Mouse (Mus musculus): Measurements from ENCODE around the gene Fzd7.
"Not testable (repeated sequence)": the region's sequence is repeated elsewhere in the genome, so short reads cannot be mapped to it uniquely, and the experiment has no call there.

Fzd7 gene

DNA sequence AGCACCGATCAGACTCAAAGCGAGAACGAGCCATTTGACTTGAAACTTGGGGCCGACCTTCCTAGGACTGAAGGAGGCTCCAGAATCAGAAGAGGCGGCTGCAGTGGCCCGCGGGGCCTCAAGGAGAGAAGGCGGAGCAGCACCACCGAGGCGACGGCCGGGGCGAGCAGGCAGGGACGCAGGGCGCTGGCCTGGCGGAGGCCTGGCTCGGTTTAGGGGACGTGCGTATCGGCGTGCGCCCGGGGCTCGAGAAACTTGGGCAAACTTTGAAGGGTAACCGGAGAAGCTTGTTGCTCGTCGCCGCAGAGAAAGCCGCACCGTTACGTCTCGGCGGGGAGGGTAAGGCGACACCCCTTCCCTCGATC lies at the start of gene Fzd7:
Gene Fzd7, plus strand, starts transcription at position 94 of the 365 bp plus-strand sequence.
- no peak for DNase-seq (ENCODE audit: low read depth, low spot score)

DNA sequence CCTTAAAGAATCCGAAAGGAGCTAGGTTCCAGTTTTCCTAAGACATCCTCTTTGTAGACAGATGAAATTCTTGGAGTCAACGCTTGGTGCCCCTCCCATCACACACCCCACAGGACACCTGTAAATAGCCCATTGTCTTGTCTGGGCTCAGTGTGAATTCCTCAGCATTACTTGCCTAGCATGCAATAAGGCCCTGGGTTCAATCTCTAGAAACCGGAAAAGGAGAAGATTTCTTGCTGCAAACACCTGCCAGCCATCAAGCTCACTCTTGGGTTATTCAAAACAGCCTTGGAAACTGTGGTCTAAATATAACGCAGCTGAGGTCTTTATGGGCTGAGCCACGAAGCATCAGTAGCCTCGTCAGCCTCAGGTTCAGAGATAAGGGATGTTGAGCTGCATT lies 48.9 kb upstream of the Fzd7 start:
- no peak for DNase-seq (ENCODE audit: low read depth, low spot score)

DNA sequence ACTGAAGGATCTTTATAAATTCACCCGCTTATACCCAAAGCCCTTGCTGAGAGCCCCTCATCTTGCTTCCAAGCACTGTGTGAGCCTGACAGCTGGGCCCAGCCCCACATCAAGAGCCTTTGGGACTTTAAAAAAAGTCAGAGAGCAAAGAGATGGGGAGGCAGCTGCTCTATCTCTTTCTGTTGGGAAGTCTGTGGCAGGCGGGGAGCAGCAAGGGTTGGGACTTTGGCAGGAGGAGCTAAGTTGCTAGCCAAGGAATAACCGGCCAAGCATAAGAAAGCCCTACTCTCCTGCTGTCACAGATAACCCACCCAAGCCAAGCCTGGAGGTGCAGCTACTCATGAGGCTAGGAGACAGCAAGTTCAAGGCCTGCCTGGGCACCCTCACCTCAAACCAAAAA lies 48.2 kb upstream of the Fzd7 start:
- DNase-seq (ENCODE audit: low read depth, low spot score), result no peak

DNA sequence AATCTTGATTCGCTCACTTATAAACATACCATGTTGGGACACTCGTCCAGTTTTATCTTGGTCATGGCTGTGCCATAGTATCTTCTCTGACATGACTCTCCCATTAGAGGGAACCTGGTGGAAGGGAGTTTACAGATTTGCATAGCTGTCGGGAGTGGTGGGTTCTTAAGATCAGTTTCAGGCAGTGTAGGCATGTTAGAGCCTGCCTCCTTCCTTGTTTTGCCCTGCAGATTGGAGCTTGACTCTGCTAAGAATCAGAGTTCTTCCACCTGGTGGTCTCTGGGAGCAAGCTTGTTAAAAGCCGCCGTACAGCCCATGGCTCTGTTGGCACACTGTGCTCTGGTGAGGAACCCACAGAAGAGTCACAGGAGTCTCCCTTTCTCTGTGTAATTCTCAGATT lies 47.0 kb upstream of the Fzd7 start:
- DNase-seq (ENCODE audit: low read depth, low spot score), result no peak

DNA sequence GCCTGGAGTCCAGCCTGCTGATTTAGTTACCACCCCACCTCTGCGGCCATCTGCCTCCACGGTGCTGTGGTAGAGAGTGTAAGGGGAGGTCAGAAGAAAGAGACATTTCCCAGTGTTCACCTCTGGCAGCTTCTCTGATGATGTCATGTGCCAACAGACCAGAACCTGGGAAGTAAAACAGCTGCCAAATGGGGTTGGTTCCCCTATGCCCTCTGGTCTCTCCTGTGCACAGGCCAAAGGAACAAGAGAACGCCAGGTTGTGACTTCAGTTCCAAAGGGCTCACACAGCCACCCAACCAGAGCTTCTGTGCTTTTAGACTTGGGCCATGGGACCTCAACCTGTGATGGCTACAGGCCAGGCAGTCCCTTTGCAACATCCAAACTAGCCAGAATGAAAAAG lies 45.9 kb upstream of the Fzd7 start:
- no peak for DNase-seq (ENCODE audit: low read depth, low spot score)

DNA sequence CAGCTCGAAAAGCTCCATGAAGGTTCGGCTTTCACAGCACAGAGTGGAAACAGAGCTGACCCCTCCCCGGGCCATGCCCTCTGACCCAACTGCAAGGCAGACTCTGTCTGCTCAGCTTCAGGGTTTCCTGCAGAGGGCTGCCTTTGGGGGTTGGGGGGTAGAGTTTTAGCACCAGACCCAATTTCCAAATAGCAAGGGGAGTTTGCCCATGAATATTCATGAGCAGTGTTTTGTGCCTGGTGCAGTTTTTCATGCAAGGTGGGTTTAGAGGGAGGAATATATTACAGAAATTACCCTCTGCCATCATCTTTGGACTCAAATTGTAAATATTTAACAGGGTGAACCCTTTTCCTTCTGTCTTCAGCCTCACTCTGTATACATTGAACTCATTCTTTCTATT lies 44.3 kb upstream of the Fzd7 start:
- DNase-seq (ENCODE audit: low read depth, low spot score), result peak; percentile 66

DNA sequence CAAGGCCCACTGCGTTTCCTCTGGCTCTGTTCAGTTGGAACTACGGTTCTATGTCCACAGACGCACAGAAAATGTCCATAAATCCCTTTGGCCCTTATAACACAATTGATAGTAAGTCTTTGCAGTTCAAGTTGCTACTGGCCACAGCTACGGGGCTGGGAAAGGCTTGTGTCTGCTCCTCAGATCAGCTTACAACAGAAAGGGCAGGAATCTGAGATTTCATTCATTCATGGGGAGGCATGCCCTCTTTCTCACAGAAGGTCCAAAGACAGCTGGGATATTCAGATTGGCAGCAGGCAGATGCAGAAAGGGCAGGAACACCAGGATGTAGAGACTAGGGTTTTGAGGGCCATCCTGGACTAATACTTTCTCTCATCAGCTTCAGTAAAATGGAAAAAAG lies 43.9 kb upstream of the Fzd7 start:
- DNase-seq (ENCODE audit: low read depth, low spot score), result no peak

DNA sequence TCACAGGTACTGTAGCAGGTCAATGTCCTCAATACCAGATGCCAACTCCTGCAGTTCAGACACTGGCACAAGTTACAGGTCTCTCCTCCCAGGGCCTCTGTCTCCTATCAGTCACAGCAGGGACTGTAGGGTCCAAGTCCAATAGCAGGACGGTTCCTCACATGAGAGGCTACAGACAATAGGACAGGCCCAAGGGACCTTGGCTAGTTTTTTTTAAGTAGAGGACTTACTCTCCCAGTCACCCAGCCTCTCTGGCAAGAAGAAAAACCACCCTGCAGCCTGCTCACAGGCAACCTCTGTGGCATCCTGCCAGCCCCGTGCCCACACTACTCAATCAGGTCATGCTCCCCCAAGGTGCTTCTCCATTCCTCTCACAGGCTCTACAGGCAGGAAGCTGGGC lies 43.0 kb upstream of the Fzd7 start:
- DNase-seq (ENCODE audit: low read depth, low spot score), result no peak

DNA sequence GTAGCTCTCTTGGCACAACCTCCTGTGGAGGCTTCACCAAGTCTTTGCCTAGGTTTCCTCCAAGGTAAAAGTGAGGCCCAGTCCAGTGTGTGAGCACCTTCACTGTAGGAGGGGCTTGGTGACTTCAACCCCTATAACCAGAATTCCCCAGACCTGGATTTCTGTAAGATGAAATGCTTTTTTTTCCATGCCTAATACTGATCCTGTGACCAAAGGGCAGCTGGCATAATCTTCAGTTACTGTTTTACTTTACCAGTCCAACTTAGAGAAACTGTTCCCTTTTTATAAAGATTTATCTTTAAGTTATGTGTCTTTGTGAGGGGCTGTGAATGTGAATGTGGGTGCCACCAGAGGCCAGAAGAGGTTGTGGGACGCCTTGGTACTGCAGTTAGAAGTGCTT lies 42.3 kb upstream of the Fzd7 start:
- DNase-seq (ENCODE audit: low read depth, low spot score), result no peak

DNA sequence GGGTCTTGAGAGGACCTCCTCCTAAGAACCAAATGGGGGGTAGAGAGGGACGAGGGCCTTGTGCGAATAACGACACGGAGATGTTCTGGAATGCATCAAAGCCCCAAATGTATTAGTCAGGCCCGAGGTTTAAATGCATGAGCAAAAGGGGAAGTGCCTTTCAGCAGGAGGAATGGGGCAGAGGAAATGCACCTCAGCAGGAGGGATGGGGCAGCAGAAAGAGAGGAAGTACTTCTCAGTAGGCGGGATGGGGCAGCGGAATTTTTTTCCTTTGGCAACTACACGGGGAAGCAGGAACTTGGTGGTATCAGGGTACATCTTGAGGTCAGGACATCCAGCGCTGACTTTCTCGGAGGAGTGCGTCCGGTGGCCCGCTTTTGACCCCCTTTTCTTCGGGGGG lies 39.5 kb upstream of the Fzd7 start:
- DNase-seq (ENCODE audit: low read depth, low spot score), result not testable (repeated sequence)

DNA sequence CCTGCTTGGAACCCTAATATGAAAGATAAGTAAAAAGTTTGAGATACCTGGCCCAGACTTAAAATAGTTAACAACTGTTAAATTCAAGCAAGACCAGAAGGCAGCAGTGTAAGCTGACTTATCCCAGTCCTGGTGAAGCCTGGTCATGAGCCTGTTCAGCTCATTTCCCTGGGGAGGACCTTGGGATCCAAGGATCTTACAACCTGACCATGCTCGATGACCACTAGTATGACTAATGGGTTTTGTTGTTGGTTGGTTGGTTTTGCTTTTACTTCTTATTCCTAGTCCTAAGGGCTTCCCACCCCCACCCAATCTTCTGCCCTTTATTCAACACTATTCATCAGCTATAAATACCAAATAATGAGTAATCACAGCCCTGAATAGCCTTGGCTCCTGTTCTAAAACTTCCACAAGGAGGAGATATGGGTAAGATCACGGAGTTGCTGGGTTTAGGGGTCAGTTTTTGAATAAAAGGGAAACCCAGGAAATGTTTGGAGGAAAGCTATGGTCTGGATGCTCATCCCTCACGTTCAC lies 38.0 kb upstream of the Fzd7 start:
- no peak for DNase-seq (ENCODE audit: low read depth, low spot score)

DNA sequence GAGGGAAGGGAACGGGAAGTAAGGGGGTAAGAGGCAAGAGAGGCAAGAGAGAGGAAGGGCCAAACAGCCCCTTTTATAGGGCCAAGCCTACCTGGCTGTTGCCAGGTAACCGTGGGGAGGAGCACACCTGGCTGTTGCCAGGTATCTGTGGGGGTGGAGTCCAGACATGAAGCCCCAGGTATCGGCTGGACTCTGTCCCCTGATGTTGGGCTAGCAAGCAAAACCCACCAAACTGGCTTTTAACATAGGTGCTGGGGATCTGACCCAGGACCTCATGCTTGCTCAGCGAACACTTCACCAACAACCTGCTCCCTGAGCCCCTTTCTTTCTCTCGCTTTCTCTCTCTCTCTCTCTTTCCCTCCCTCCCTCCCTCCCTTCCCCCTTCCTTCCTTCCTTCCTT lies 37.0 kb upstream of the Fzd7 start:
- no peak for DNase-seq (ENCODE audit: low read depth, low spot score)

DNA sequence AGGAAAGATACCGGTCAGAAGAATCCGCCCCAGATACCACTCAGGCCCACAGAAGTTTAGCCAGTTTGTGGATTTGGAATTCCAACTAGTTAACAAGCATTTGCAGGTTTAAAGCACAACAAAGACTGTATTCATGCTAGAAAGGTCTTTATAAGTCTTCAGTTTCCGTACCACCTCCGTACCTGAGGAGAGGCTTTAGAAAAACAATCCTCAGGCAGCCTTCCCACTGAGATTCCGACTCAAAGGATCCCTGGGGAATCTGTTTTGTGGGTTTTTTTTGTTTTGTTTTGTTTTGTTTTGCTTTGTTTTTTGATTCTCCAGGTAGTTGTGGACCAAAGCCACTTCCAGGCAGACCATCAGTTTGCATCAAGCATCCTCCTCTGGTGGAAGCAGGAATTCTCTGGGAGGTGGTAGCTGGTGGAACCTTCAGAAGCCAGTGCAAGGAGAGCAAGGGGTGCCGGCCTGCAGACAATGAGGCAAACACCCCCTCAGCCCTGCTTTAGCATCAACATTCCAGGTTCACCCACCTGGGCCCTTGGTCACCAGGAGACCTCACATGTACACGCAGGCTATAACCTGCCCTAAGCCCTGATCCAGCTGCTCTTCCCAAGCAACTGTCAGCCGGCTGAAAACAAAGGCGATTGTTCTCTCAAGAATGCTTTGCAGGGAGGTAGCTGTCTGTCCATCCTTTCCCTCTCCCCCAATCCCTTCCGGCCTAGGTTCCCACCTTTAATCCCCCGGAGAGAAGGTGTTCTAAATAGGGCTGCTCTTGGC lies 33.5 kb upstream of the Fzd7 start:
- DNase-seq (ENCODE audit: low read depth, low spot score), result no peak

DNA sequence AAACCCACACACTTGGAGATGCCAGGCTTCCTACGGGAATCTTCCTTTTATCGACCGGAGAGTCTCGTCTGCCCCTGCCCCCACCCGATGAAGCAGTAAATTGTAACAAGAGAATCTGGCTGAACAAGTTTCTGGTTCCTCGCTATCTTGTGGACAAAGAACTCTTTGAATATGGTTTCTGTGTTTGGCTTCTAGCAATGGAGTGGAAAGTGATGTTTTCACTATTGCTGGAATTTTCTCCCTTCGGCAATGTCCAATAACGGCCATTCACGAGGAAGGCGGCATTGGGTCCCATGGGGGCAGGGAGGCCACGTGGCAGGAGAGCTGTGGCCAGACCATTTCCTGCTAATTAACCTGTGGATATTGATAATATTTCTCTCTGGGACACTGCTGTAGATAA lies 32.8 kb upstream of the Fzd7 start:
- DNase-seq (ENCODE audit: low read depth, low spot score), result peak; percentile 63

DNA sequence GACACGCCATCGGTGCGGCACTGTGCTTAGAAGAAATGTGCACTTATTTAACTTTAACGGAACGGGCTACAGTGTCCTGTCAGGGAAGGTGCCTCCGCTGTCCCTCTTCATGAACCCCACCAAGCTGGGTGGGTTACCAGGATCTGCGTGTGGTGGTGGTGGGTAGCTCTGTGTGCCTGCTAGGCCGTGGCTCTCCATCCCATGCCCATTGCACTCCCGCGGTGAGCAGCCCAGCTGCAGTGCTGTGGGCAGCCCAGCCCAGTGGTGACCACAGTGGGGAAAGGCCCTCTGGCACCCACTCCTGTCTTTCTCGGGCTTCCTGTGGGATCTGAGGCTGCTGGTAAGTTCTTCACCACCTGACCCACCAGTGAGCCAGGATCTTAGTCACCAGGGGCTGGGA lies 31.3 kb upstream of the Fzd7 start:
- no peak for DNase-seq (ENCODE audit: low read depth, low spot score)

DNA sequence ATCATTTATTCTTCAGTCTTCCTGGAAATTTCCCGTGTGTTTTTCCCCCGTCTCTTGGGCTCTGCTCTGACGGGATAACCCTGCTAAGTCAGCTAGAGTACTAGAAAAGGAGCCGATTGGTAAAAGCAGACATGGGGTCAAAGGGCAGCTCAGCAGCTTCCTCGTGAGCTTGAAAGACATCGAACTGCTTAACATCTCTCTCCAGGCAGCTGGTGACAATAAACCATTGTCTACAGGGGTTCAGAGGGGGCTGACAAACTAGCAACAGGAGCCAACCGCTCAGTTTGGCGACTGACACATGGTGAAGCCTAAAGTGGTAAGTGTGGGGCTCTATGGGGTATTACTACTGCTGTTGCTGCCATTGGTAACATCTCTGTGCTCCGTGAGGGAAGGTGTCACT lies 30.6 kb upstream of the Fzd7 start:
- peak; percentile 67 for DNase-seq (ENCODE audit: low read depth, low spot score)

DNA sequence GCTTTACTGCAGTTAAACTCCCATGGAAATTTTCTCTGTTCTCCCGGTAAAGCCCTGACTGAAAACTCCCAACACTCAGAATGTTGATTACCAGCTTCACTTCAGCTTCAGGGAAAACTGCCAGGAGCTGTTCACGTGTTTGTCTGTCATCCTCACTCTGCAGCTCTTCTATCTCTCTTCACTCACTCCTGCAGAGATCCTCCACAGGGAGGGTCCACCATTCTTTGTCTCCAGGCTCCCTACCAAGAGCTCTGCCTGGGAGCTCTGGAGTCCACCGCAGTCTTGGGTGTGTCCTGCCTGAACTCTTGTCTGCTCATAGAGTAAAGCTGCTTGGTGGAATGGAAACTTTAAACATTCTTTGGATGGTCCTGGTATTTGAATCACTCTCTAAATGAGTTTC lies 25.4 kb upstream of the Fzd7 start:
- no peak for DNase-seq (ENCODE audit: low read depth, low spot score)

DNA sequence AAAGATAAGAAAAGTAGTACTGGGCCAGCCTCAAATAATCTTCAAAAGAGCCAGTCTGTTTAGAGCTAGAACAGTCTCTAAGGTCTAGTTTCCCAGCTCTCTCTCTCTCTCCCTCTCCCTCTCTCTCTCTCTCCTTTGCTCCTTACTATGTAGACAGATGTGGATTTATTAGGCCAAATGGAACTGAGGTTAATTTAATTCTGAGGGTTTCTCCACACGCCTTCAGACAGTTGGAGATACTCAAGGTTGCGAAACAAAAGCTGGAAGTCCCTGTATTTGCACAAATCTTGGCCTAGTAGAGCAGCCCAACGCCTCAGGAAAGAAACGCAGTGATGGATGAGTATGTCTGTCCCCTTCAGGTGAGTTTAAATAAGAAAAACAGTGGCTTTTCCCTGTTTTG lies 24.4 kb upstream of the Fzd7 start:
- DNase-seq (ENCODE audit: low read depth, low spot score), result no peak

DNA sequence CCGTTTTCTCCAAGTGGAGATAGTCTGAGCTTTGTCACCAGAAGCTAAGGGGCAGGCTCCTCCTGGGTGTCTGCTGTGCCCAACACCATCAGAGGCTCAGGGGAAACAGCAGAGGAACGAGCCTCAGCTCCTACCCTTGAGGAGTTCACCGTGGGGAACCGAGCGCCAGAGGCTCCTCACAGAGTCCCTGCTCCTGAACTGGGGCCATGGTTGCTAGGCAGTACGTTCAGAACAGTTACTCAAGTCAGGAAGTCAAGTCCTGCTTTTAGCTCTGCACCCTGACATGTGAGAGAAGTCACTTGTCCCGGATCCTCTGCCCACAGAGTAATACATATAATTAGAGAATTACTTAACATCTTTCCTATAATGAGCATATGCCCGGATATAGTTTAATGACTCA lies 23.3 kb upstream of the Fzd7 start:
- no peak for DNase-seq (ENCODE audit: low read depth, low spot score)

DNA sequence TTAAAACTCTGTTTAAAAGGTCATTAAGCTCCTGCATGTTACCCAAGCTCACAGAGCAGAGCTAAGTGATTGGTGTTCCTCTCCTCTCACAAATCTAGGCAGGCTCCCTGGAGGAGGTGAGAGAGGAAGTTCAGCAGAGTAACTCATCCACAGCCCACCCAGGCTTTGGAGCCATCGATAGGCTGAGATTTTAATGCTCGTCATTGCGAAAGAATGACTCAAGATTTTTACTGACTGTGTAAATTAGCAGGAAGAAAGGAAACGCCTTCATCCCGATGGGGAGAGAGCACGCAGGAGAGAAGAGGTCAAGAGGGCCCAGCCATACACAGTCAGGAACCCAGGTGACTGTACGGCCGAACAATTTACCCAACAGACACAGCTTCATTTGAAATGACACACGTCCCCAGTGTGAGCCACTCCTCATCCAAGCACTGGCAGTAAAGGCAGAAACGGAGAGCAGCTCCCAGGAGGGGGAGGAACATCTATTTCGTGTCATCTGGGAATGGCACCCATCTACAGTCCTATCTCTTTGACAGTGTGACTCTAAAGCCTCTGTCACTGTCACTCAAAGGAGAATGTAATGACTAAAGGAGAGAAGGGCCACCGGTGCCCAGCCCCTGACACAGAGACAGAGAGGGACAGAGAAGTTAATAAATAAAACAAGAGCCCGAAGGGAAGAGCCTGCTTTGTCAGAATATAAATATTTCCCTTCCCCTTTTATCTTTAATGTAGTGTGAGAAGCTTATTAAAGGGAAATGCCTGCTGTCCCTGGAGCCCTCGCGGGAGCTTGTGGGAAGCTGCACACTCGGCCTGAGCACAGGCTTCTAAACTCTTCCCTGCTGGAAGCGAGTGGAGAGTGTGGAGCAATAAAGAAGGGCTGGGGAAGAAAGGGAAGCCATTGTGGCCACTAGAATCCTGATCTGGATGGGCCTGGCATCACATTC lies 17.3 kb upstream of the Fzd7 start:
- no peak for DNase-seq (ENCODE audit: low read depth, low spot score)

DNA sequence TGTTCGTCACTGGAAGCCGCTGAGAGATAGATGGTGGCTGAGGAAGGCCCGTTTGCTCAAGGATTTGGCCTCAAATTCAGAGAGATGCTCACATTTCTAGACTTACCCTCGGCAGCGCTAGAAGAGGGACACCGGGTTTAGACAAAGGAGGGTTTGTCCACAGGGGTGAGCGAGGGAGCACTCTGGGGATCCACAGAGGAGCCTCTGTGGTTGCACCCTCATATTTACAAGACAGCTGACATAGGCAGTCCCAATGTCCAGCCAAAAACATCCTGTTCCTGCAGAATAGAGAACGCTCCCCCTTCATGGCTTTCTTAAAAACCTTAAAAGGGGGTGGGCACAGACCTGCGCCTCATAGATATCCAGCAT lies 16.6 kb upstream of the Fzd7 start:
- no peak for DNase-seq (ENCODE audit: low read depth, low spot score)

DNA sequence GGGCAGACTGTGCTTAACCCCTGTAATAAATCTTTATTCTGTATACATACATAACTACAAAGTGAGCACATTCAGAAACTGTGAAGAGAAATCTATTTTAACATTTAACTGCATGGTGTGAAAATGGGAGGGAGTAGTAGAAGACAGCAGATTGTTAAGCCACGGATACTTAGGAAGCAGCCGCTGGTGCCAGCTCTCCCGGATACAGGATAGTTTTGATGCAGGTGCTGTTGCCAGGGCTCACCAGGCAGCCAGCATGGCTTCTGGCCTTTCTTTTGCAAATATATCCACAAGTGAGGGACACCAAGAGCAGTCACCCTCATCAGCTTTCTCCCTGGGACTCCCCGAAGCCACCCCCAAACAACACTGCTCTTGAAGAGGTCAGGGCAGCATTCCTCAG lies 13.1 kb upstream of the Fzd7 start:
- DNase-seq (ENCODE audit: low read depth, low spot score), result no peak

DNA sequence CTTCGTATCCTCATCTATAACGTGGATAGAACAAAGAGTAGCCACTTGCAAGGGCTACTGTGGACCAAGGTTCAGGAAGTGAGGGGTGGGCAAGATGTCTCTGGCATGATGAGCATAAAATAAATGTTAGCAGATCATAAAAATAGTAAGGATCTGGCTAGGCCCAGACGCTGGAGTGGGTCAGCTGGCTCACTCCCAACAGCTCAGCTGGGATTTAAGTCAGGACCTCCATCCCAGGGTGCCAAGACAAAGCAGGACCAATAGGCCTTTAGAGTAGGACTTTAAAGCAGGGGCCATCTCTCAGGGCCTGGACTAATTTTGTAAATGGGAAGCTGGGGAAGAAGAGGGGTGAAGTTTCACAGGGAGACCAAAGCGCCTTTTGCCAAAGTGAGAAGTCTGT lies 11.5 kb upstream of the Fzd7 start:
- DNase-seq (ENCODE audit: low read depth, low spot score), result no peak

Measured in mesoderm, embryonic 11.5 days (tissue).